Mouse (Mus musculus): Measurements from ENCODE around the gene Cd300ld2. TPM values are rescaled to one million over a fixed set of nuclear protein-coding genes. Genes with fewer than 3 reads are reported as not detected.
"Not testable (repeated sequence)": the region's sequence is repeated elsewhere in the genome, so short reads cannot be mapped to it uniquely, and the experiment has no call there.

The Cd300ld2 gene
- polyA plus RNA-seq (2014; fragmentation: Nextera tagmentation; extraction: Ambion mirVana): not detected in 2 replicates

DNA sequence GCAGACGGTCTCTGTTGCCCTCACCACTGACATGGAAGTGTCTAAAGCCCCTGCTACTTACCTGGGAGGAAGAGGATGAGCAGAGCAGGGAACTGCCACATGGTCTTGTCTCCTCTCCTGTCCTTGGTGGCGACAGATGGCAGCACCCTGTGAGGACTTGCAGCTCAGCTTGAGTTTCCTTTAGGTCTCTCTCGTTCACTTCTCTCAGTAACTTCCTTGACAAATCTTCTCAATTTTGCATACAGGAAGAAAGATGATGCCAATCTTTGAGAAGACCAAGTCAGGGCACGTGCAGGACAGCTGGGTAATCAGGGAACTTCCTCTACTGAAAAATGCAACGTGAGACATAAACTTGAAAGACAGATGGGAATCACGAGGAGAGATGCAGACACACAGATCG lies at the start of gene Cd300ld2:
Cd300ld2 (minus strand) TSS at position 101 of the 400 bp plus-strand sequence.
- H3K4me3 ChIP-seq (replicated peaks; ENCODE audit: low read length); H3K27ac ChIP-seq; H3K27me3 ChIP-seq (ENCODE audit: control insufficient read depth, insufficient read depth, low read length); H3K4me2 ChIP-seq (replicated peaks); H3K9me3 ChIP-seq (ENCODE audit: control insufficient read depth, low read length); DNase-seq (ENCODE audit: low spot score); ATAC-seq (ENCODE audit: low FRiP score); H3K36me3 ChIP-seq (replicated peaks; ENCODE audit: control insufficient read depth, insufficient read depth); H3K9ac ChIP-seq; H3K4me1 ChIP-seq (replicated peaks; ENCODE audit: control insufficient read depth, insufficient read depth, low read length): not testable (repeated sequence)
- no CpG with 5 or more reads among the region's 7 CpGs for WGBS

DNA sequence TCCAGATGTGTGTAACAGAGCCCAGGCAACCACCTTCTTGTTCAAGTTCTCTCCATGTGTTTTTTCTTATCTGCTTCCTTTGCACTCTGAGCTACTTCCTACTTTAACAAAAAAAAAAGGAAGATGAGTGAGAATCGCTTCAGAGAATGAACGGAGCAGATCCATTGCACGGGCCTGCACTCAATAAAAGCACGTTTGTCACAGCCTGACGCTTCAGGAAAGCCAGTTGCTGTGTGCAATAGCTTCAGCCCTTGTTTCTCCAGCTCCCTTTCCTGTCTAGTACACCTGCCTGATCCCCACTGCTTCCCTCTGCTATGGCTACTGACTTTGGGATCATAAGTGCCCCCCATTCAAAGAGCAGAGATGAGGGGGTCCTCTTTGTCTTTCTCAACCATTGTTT lies 46.1 kb upstream of the Cd300ld2 start, which contains the start of gene Cd300e:
Cd300e (minus strand) TSS at position 101 of the 400 bp plus-strand sequence.
- Histone ChIP-seq H3K27me3 (ENCODE audit: control insufficient read depth, insufficient read depth, low read length) (0 out of 2 replicates have a peak, but pooled peaks cover 9% of the 10 kb centered on the region), H3K4me3 (replicated peaks; ENCODE audit: low read length) (no peak within 1 kb of the TSS), H3K9me3 (ENCODE audit: control insufficient read depth, low read length) (no peaks in the 10 kb centered on the region), H3K9ac (no peak within 1 kb of the TSS), H3K27ac (no peak within 1 kb of the TSS), H3K4me2 (replicated peaks) (no peak within 1 kb of the TSS), H3K4me1 (replicated peaks; ENCODE audit: control insufficient read depth, insufficient read depth, low read length) (no peaks in the 10 kb centered on the region), H3K36me3 (replicated peaks; ENCODE audit: control insufficient read depth, insufficient read depth) (no peaks in the 10 kb centered on the region)
- ATAC-seq (ENCODE audit: low FRiP score): no peak
- 24% methylated on average over 5 of the region's 5 CpGs for WGBS
- no peak for DNase-seq (ENCODE audit: low spot score)

DNA sequence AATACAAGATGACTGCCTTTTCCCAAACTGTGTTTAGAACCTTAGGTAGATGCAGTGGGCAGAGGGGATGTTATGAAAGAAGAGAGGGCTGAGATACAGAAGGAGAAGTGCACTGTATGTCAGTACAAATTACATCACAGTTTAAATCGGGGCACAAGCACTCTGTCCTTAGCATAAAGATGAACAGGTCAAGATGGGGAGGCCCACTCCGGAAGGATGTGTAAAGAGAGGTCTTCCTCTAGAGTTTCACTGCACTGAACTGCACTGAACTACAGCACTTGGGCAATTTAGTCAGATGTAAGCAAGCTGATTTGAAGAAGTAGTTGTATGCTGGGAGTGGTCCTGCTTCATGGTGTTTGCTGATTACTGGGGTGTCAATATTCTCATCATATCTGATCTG lies 43.8 kb upstream of the Cd300ld2 start:
- H3K36me3 ChIP-seq (replicated peaks; ENCODE audit: control insufficient read depth, insufficient read depth): no peaks in the 10 kb centered on the region
- DNase-seq (ENCODE audit: low spot score) (no peak), ATAC-seq (ENCODE audit: low FRiP score) (no peak)
- 93% methylated on average over 2 of the region's 2 CpGs for WGBS
- H3K4me2 ChIP-seq (replicated peaks): no peak overlapping the region
- no peak overlapping the region for H3K4me3 ChIP-seq (replicated peaks; ENCODE audit: low read length)
- no peak overlapping the region for H3K27ac ChIP-seq
- no peaks in the 10 kb centered on the region for H3K27me3 ChIP-seq (ENCODE audit: control insufficient read depth, insufficient read depth, low read length)
- no peak overlapping the region for H3K9ac ChIP-seq
- no peaks in the 10 kb centered on the region for H3K4me1 ChIP-seq (replicated peaks; ENCODE audit: control insufficient read depth, insufficient read depth, low read length)
- H3K9me3 ChIP-seq (ENCODE audit: control insufficient read depth, low read length): no peaks in the 10 kb centered on the region

DNA sequence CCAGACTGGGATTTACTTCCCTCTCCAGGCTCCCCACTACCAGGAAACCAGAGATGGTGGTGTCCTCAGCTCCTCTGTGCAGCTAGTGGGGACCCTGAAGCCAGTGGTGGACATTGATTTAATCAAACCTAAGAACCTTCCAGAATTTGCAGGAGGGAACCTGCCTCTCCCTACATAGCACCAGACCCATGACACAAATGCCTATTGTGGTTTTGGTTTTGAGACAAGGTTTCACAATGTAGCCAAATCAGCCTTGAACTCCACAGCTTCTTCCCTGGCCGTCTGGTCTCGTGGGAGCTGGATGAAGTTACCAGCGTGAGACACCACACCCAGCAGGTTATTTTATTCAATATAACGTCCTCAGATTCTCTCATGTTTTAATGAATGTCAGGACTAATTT lies 42.7 kb upstream of the Cd300ld2 start:
- Histone ChIP-seq H3K36me3 (replicated peaks; ENCODE audit: control insufficient read depth, insufficient read depth) (no peaks in the 10 kb centered on the region), H3K4me2 (replicated peaks) (no peak overlapping the region), H3K27ac (no peak overlapping the region), H3K27me3 (ENCODE audit: control insufficient read depth, insufficient read depth, low read length) (no peaks in the 10 kb centered on the region), H3K4me1 (replicated peaks; ENCODE audit: control insufficient read depth, insufficient read depth, low read length) (no peaks in the 10 kb centered on the region), H3K4me3 (replicated peaks; ENCODE audit: low read length) (no peak overlapping the region), H3K9me3 (ENCODE audit: control insufficient read depth, low read length) (no peaks in the 10 kb centered on the region), H3K9ac (no peak overlapping the region)
- DNase-seq (ENCODE audit: low spot score) (no peak), ATAC-seq (ENCODE audit: low FRiP score) (no peak)
- WGBS: 78% methylated on average over 4 of the region's 4 CpGs

DNA sequence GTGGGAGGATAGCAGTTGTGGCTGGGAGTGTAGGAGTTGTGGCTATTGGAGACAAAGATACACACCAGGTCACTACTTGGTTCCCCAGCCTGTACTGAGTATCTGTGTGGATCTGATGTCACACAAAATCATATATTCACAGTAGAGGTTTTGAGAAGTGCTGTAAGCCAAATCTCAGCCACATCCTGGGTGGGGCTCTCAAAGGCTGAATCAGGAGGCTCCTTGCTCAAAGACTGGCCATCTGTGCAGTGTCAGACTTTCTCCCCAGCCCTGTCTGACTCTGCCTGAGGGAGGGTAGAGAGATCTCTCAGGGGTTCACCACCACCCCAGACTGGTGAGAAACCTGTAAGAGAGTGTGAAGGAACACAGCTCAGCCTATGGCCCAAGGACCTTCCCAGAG lies 38.5 kb upstream of the Cd300ld2 start:
- no peak overlapping the region for H3K9ac ChIP-seq
- ATAC-seq (ENCODE audit: low FRiP score) (no peak), DNase-seq (ENCODE audit: low spot score) (no peak)
- H3K27ac ChIP-seq: no peak overlapping the region
- H3K4me3 ChIP-seq (replicated peaks; ENCODE audit: low read length): no peak overlapping the region
- no peak overlapping the region for H3K4me2 ChIP-seq (replicated peaks)
- H3K9me3 ChIP-seq (ENCODE audit: control insufficient read depth, low read length): no peaks in the 10 kb centered on the region
- H3K27me3 ChIP-seq (ENCODE audit: control insufficient read depth, insufficient read depth, low read length): no peaks in the 10 kb centered on the region
- H3K36me3 ChIP-seq (replicated peaks; ENCODE audit: control insufficient read depth, insufficient read depth): no peaks in the 10 kb centered on the region
- H3K4me1 ChIP-seq (replicated peaks; ENCODE audit: control insufficient read depth, insufficient read depth, low read length): no peaks in the 10 kb centered on the region

DNA sequence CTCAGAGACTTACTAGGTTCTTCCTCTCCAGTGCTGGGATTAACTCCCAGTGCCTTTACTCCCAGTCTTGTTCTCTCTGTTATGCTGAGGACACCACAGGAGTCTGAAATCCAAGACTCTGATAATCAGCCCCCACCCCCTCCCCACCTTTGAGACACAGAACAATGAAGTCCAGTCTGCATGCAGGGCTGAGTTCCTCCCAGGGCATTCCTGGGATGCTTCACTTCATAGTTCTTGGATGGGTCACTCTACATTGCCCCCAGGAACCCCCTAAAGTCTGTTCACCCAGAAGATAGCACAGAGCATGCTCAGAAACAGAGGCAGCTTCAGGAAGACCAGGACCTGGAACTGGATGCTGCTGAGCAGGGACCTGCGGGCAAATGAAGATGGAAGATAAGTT lies 37.0 kb upstream of the Cd300ld2 start:
- Histone ChIP-seq H3K27ac (no peak overlapping the region), H3K4me1 (replicated peaks; ENCODE audit: control insufficient read depth, insufficient read depth, low read length) (no peaks in the 10 kb centered on the region), H3K9me3 (ENCODE audit: control insufficient read depth, low read length) (no peaks in the 10 kb centered on the region), H3K4me3 (replicated peaks; ENCODE audit: low read length) (no peak overlapping the region), H3K9ac (no peak overlapping the region), H3K4me2 (replicated peaks) (no peak overlapping the region), H3K27me3 (ENCODE audit: control insufficient read depth, insufficient read depth, low read length) (no peaks in the 10 kb centered on the region), H3K36me3 (replicated peaks; ENCODE audit: control insufficient read depth, insufficient read depth) (no peaks in the 10 kb centered on the region)
- WGBS: 96% methylated on average over 1 of the region's 1 CpGs
- ATAC-seq (ENCODE audit: low FRiP score) (no peak), DNase-seq (ENCODE audit: low spot score) (no peak)

DNA sequence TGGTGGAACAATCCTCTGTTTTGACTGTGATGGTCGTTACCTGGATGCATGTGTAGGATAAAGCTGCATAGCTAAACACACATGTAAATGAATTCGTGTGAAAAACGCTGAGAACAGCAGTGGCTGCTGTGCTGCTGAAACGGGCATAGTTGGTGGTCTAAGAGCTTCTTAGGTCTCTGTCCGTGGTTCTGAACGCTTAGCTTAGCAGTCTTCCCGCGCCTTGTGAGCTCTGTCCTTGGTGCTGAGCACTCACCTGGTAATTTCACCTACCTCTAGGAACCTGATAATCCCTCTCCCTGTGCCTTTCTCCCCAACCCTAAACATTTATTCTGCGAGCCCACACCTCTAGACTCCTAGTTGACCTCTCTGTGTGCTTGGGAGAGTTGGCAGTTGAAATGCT lies 36.2 kb upstream of the Cd300ld2 start:
- no peak overlapping the region for H3K4me3 ChIP-seq (replicated peaks; ENCODE audit: low read length)
- no peaks in the 10 kb centered on the region for H3K27me3 ChIP-seq (ENCODE audit: control insufficient read depth, insufficient read depth, low read length)
- H3K9me3 ChIP-seq (ENCODE audit: control insufficient read depth, low read length): no peaks in the 10 kb centered on the region
- H3K4me2 ChIP-seq (replicated peaks): no peak overlapping the region
- H3K36me3 ChIP-seq (replicated peaks; ENCODE audit: control insufficient read depth, insufficient read depth): no peaks in the 10 kb centered on the region
- no peak for ATAC-seq (ENCODE audit: low FRiP score)
- H3K27ac ChIP-seq: no peak overlapping the region
- H3K9ac ChIP-seq: no peak overlapping the region
- no peaks in the 10 kb centered on the region for H3K4me1 ChIP-seq (replicated peaks; ENCODE audit: control insufficient read depth, insufficient read depth, low read length)
- peak; percentile 47 for DNase-seq (ENCODE audit: low spot score)
- 6% methylated on average over 9 of the region's 9 CpGs for WGBS

DNA sequence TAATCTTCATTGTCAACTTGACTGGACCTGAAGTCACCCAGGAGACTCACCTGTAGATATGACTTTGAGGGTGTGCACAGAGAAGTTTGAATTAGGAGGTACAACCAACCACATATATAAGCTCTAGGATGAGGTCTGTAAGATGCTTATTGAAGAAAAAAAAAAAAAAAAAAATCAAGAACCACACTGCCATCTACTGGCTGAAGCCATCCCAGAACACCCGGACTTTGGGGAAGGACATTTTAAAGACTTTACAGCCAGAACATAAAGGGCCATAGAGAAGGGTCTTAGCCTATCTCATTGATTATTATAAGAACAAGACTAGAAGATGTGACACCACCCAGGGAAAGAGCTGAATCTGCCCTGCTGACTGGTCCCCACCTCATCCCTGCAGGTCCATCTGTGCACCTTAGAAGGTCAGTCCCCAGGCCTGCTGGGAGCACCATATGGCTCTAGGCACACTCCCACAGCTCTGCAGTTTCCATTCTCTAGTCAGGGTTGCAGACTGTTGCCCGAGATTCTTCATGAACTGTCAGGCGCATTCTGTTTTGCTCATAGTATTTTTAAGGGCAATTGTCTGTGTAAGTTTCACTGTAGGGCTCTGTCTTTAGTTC lies 33.4 kb upstream of the Cd300ld2 start:
- no peaks in the 10 kb centered on the region for H3K36me3 ChIP-seq (replicated peaks; ENCODE audit: control insufficient read depth, insufficient read depth)
- H3K27me3 ChIP-seq (ENCODE audit: control insufficient read depth, insufficient read depth, low read length): no peaks in the 10 kb centered on the region
- DNase-seq (ENCODE audit: low spot score): no peak
- H3K4me3 ChIP-seq (replicated peaks; ENCODE audit: low read length): no peak overlapping the region
- WGBS: 45% methylated on average over 3 of the region's 3 CpGs
- no peaks in the 10 kb centered on the region for H3K9me3 ChIP-seq (ENCODE audit: control insufficient read depth, low read length)
- H3K9ac ChIP-seq: no peak overlapping the region
- ATAC-seq (ENCODE audit: low FRiP score): no peak
- H3K4me2 ChIP-seq (replicated peaks): no peak overlapping the region
- H3K27ac ChIP-seq: no peak overlapping the region
- H3K4me1 ChIP-seq (replicated peaks; ENCODE audit: control insufficient read depth, insufficient read depth, low read length): no peaks in the 10 kb centered on the region

DNA sequence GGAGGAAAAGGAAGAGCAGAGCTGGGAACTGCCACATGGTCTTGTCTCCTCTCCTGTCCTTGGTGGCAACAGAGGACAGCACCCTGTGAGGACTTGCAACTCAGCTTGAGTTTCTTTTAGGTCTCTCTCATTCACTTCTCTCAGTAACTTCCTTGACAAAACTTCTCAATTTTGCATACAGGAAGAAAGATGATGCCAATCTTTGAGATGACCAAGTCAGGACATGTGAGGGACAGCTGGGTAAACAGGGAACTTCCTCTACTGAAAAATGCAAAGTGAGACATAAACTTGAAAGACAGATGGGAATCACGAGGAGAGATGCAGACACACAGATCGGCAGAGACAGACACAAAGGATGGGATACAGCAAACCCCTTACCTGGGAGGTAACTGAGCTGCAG lies 32.3 kb upstream of the Cd300ld2 start, which contains the start of gene Cd300ld3:
Cd300ld3 (minus strand) TSS at position 151 of the 400 bp plus-strand sequence.
- ATAC-seq (ENCODE audit: low FRiP score) (no peak), DNase-seq (ENCODE audit: low spot score) (no peak)
- Histone ChIP-seq H3K4me1 (replicated peaks; ENCODE audit: control insufficient read depth, insufficient read depth, low read length) (no peaks in the 10 kb centered on the region), H3K9me3 (ENCODE audit: control insufficient read depth, low read length) (no peaks in the 10 kb centered on the region), H3K9ac (no peak within 1 kb of the TSS), H3K36me3 (replicated peaks; ENCODE audit: control insufficient read depth, insufficient read depth) (no peaks in the 10 kb centered on the region), H3K27me3 (ENCODE audit: control insufficient read depth, insufficient read depth, low read length) (no peaks in the 10 kb centered on the region), H3K4me3 (replicated peaks; ENCODE audit: low read length) (no peak within 1 kb of the TSS), H3K4me2 (replicated peaks) (no peak within 1 kb of the TSS), H3K27ac (no peak within 1 kb of the TSS)
- 87% methylated on average over 2 of the region's 2 CpGs for WGBS

DNA sequence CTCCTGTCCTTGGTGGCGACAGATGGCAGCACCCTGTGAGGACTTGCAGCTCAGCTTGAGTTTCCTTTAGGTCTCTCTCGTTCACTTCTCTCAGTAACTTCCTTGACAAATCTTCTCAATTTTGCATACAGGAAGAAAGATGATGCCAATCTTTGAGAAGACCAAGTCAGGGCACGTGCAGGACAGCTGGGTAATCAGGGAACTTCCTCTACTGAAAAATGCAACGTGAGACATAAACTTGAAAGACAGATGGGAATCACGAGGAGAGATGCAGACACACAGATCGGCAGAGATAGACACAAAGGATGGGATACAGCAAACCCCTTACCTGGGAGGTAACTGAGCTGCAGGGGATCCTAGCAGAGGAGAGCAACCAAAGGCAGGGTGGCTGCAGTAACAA lies 21.7 kb upstream of the Cd300ld2 start, which contains the start of gene Cd300ld5:
Cd300ld5 (minus strand) TSS at position 101 of the 400 bp plus-strand sequence.
- not testable (repeated sequence) for H3K9me3 ChIP-seq (ENCODE audit: control insufficient read depth, low read length); H3K27ac ChIP-seq; DNase-seq (ENCODE audit: low spot score); H3K4me2 ChIP-seq (replicated peaks); H3K4me1 ChIP-seq (replicated peaks; ENCODE audit: control insufficient read depth, insufficient read depth, low read length); H3K9ac ChIP-seq; ATAC-seq (ENCODE audit: low FRiP score); H3K36me3 ChIP-seq (replicated peaks; ENCODE audit: control insufficient read depth, insufficient read depth); H3K27me3 ChIP-seq (ENCODE audit: control insufficient read depth, insufficient read depth, low read length); H3K4me3 ChIP-seq (replicated peaks; ENCODE audit: low read length)
- WGBS: no CpG with 5 or more reads among the region's 6 CpGs

All from hindbrain, embryonic 14.5 days (tissue).